Mouse (Mus musculus): Measurements from ENCODE around the gene Dlgap3. TPM values are rescaled to one million over a fixed set of nuclear protein-coding genes. Genes with fewer than 3 reads are reported as not detected.

Dlgap3 gene
- polyA plus RNA-seq (2015; fragmentation: Nextera tagmentation; extraction: Ambion mirVana) = 0.69 and 0.70 TPM in 2 replicates

- H3K36me3 ChIP-seq = no peaks in the 10 kb centered on the region
- H3K9me3 ChIP-seq (replicated peaks) = no peaks in the 10 kb centered on the region
- peak; percentile 63 for ATAC-seq (replicated peaks; ENCODE audit: low FRiP score)
- peak within 1 kb of the TSS; percentile 100 for H3K4me2 ChIP-seq
- H3K27ac ChIP-seq = no peak within 1 kb of the TSS
- H3K9ac ChIP-seq = peak within 1 kb of the TSS; percentile 60
- peak within 1 kb of the TSS; percentile 73 for H3K4me3 ChIP-seq (replicated peaks)
- peaks cover 86% of the 10 kb centered on the region for H3K27me3 ChIP-seq
- H3K4me1 ChIP-seq = peaks cover 27% of the 10 kb centered on the region
- WGBS = under 1% methylated on average over 42 of the region's 67 CpGs
Measured at GRCm38 (mm10) chr4:127168914-127169345, at the start of gene Dlgap3. TSS of gene Dlgap3 (plus strand) at chr4:127169204.

DNA sequence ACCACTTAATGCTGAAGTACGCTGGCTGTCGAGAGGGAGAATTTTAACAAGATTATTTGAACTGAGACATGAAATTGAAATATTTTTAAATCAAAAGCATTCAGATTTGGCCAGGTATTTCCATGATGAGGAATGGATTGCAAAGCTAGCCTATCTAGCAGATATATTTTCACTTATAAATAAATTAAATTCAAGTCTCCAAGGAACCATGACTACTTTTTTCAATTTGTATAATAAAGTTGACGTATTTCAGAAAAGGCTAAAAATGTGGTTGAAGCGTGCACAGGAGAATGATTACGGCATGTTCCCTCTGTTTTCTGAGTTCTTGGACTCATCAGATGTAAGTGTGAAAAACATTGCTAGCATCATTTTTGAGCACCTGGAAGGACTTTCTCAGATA is 45.6 kb upstream of the Dlgap3 start, which contains the start of gene Tmem35b:
Gene Tmem35b, plus strand, starts transcription at position 301 of the 400 bp plus-strand sequence.
- Histone ChIP-seq H3K9ac (no peak within 1 kb of the TSS), H3K27me3 (no peaks in the 10 kb centered on the region), H3K4me2 (no peak within 1 kb of the TSS), H3K4me1 (peaks cover 9% of the 10 kb centered on the region), H3K9me3 (replicated peaks) (no peaks in the 10 kb centered on the region), H3K27ac (no peak within 1 kb of the TSS), H3K4me3 (replicated peaks) (no peak within 1 kb of the TSS), H3K36me3 (peaks cover 6% of the 10 kb centered on the region; the same call in 1 of the 2 replicates)
- ATAC-seq (replicated peaks; ENCODE audit: low FRiP score) = no peak
- 96% methylated on average over 5 of the region's 5 CpGs for WGBS

- Histone ChIP-seq H3K4me3 (replicated peaks) (no peak overlapping the region), H3K36me3 (peaks cover 15% of the 10 kb centered on the region; the same call in 1 of the 2 replicates), H3K4me1 (peaks cover 9% of the 10 kb centered on the region), H3K4me2 (no peak overlapping the region), H3K9ac (no peak overlapping the region), H3K27ac (no peak overlapping the region), H3K9me3 (replicated peaks) (no peaks in the 10 kb centered on the region), H3K27me3 (no peaks in the 10 kb centered on the region)
- 90% methylated on average over 1 of the region's 1 CpGs for WGBS
- no peak for ATAC-seq (replicated peaks; ENCODE audit: low FRiP score)
Measured at GRCm38 (mm10) chr4:127124331-127124730, 44.7 kb upstream of the Dlgap3 start.

DNA sequence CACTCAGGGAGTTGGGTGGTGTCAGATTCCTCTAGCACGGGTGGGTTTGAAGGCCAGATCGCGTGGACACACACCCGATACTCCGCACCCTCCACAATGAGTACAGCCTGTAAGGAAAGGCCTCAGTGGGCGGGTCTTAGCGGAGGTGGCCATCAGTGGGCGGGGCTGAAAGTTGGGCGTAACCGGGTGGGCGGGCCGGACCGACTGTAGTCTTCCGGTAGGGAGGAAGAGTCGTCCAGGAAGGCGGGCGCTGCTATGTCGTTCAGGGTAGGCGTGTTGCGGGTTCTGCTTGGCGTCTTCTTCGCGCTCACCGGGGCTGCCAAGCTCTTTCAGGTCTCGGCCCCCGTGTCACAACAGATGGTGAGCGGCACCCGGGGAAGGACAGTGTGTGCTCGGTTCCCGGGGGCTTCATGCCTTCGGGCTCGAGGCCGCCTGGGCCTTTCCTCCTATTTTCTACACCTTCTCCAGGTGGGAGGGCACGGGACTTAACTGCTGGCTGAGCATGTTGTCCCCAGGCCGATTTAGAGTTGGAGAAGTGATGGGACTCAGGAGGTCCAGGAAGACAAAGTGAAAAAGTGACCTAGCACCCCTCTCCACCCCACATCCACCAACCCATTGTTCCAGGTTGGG is 43.1 kb upstream of the Dlgap3 start:
- Histone ChIP-seq H3K36me3 (peaks cover 17% of the 10 kb centered on the region; the same call in 1 of the 2 replicates), H3K9ac (peak overlapping the region; percentile 78), H3K4me3 (replicated peaks) (peak overlapping the region; percentile 70), H3K4me2 (peak overlapping the region; percentile 81), H3K27ac (peak overlapping the region; percentile 64), H3K9me3 (replicated peaks) (no peaks in the 10 kb centered on the region), H3K4me1 (peaks cover 9% of the 10 kb centered on the region), H3K27me3 (no peaks in the 10 kb centered on the region)
- WGBS = under 1% methylated on average over 35 of the region's 35 CpGs
- peak; percentile 97 for ATAC-seq (replicated peaks; ENCODE audit: low FRiP score)

- Histone ChIP-seq H3K9ac (no peak overlapping the region), H3K4me3 (replicated peaks) (no peak overlapping the region), H3K36me3 (no peaks in the 10 kb centered on the region), H3K4me1 (no peaks in the 10 kb centered on the region), H3K9me3 (replicated peaks) (no peaks in the 10 kb centered on the region), H3K27ac (no peak overlapping the region), H3K4me2 (no peak overlapping the region), H3K27me3 (no peaks in the 10 kb centered on the region)
- WGBS = 64% methylated on average over 1 of the region's 1 CpGs
- no peak for ATAC-seq (replicated peaks; ENCODE audit: low FRiP score)
Measured at GRCm38 (mm10) chr4:127134687-127135086, 34.3 kb upstream of the Dlgap3 start.

DNA sequence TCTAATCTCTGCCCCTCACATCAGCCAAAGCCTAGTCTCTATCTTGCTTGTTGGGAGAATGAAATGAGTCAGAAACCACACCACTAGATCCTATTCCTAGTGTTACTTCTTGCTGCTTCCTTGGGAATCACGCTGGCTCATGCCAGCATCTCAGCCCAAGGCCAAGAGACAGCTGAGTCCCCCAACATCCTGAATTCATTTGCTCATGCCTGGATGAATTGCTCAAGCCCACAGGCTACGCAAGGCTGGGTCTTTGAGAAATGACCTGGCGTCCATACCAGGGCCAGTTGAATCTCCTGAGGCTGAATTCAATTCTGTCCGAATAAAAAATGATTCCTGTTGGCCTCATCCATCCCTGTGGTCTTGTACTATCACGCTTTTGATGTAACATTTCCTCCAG is 31.4 kb upstream of the Dlgap3 start:
- no peak overlapping the region for H3K4me3 ChIP-seq (replicated peaks)
- H3K9ac ChIP-seq = no peak overlapping the region
- H3K4me2 ChIP-seq = no peak overlapping the region
- H3K27ac ChIP-seq = no peak overlapping the region
- no peaks in the 10 kb centered on the region for H3K36me3 ChIP-seq
- H3K27me3 ChIP-seq = no peaks in the 10 kb centered on the region
- 77% methylated on average over 5 of the region's 5 CpGs for WGBS
- no peaks in the 10 kb centered on the region for H3K9me3 ChIP-seq (replicated peaks)
- no peaks in the 10 kb centered on the region for H3K4me1 ChIP-seq
- ATAC-seq (replicated peaks; ENCODE audit: low FRiP score) = no peak

DNA sequence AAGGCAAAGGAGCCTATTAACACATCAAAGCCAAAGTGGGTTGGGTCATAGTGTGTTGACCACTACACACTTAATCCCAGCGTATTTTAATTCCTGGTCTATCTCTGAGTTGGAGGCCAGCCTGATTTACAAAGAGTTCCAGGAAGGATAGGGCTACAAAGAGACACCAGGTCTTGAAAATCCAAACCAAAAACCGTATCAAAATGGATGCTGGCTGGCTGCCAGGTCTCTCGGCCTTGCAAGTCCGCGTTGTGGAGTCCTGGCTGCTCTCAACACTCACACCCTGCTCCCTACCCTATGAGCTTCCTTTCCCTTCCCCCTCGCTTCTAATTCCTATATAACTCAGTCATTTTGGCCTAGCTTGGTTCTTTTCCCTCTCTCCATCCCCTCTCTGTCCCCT is 30.5 kb upstream of the Dlgap3 start:
- Histone ChIP-seq H3K27me3 (no peaks in the 10 kb centered on the region), H3K27ac (no peak overlapping the region), H3K4me1 (no peaks in the 10 kb centered on the region), H3K36me3 (no peaks in the 10 kb centered on the region), H3K4me3 (replicated peaks) (no peak overlapping the region), H3K4me2 (no peak overlapping the region), H3K9me3 (replicated peaks) (no peaks in the 10 kb centered on the region), H3K9ac (no peak overlapping the region)
- no peak for ATAC-seq (replicated peaks; ENCODE audit: low FRiP score)
- 52% methylated on average over 6 of the region's 6 CpGs for WGBS

DNA sequence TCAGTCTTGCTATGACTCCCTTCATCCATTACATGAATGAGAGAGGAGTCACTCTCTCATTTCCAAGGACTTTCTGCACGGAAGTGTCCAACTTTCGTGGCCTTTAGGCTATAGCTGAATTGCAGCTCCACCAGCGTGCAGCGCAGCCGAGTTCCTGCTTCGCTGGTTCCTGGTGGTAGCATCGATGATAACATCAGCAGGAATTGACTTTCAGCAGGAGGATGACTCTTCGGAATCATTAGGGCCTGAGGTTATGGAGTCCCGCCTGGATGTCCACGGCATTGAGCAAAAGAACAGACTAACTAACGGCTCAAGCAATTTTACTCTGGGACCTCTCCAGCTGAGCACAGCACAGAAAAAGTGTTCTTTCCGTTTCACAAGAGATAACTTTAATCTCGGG is 19.0 kb upstream of the Dlgap3 start:
- H3K9me3 ChIP-seq (replicated peaks) = no peaks in the 10 kb centered on the region
- H3K36me3 ChIP-seq = no peaks in the 10 kb centered on the region
- H3K4me2 ChIP-seq = no peak overlapping the region
- no peaks in the 10 kb centered on the region for H3K27me3 ChIP-seq
- no peak overlapping the region for H3K9ac ChIP-seq
- no peak for ATAC-seq (replicated peaks; ENCODE audit: low FRiP score)
- H3K4me1 ChIP-seq = no peaks in the 10 kb centered on the region
- 78% methylated on average over 13 of the region's 13 CpGs for WGBS
- H3K27ac ChIP-seq = no peak overlapping the region
- H3K4me3 ChIP-seq (replicated peaks) = no peak overlapping the region

DNA sequence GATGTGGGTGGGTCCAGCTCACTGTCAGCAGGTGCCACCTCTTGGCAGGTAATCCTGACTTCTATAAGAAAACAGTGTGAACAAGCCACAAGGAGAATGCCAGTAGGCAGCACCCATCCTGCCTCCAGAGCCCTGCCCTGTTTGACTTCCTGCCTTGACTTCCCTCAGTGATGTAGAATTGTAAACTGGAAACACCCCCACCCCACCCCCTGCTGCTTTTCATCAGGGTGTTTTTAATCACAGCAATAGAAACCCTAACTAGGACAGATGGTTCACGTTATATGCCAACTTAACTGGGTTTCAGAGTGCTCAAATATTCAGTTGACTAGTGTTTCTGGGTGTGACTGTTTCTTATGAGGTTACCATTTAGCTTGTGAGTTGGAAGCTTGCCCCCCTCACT is 15.7 kb upstream of the Dlgap3 start:
- H3K9ac ChIP-seq = no peak overlapping the region
- 60% methylated on average over 1 of the region's 1 CpGs for WGBS
- no peak overlapping the region for H3K4me3 ChIP-seq (replicated peaks)

GRCm38 (mm10) chr4:127155757-127156156 is 13.2 kb upstream of the Dlgap3 start:
- H3K9ac ChIP-seq = no peak overlapping the region
- H3K27me3 ChIP-seq = no peaks in the 10 kb centered on the region
- H3K36me3 ChIP-seq = no peaks in the 10 kb centered on the region
- no peak for ATAC-seq (replicated peaks; ENCODE audit: low FRiP score)
- H3K4me1 ChIP-seq = no peaks in the 10 kb centered on the region
- H3K4me2 ChIP-seq = no peak overlapping the region
- 66% methylated on average over 5 of the region's 5 CpGs for WGBS
- H3K27ac ChIP-seq = no peak overlapping the region
- H3K4me3 ChIP-seq (replicated peaks) = no peak overlapping the region
- no peaks in the 10 kb centered on the region for H3K9me3 ChIP-seq (replicated peaks)

More for the DNA sequence above, 15.7 kb upstream of the Dlgap3 start:
- Histone ChIP-seq H3K27me3 (no peaks in the 10 kb centered on the region), H3K4me2 (no peak overlapping the region), H3K27ac (no peak overlapping the region), H3K4me1 (no peaks in the 10 kb centered on the region), H3K36me3 (no peaks in the 10 kb centered on the region), H3K9me3 (replicated peaks) (no peaks in the 10 kb centered on the region)
- ATAC-seq (replicated peaks; ENCODE audit: low FRiP score) = no peak

DNA sequence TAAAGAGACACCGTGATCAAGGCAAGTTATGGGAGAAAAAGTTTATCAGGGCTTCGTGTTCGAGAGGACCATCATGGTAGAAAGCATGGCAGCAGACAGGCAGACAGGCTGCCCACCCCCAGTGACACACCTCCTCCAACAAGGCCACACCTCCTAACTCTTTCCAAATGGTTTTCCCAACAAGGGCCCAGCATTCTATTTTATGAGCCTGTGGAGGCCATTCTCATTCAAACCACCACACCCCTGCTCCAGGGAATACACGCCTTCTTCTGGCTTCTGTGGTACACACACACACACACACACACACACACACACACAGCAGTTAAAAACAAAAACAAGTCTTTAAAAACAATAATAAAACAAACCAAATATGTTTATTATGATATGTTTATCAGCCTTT is 11.3 kb upstream of the Dlgap3 start:
- H3K4me3 ChIP-seq (replicated peaks) = no peak overlapping the region
- no peak overlapping the region for H3K9ac ChIP-seq
- no peak overlapping the region for H3K4me2 ChIP-seq
- no peak overlapping the region for H3K27ac ChIP-seq
- H3K27me3 ChIP-seq = 0 out of 2 replicates have a peak, but pooled peaks cover 2% of the 10 kb centered on the region
- H3K9me3 ChIP-seq (replicated peaks) = no peaks in the 10 kb centered on the region
- H3K36me3 ChIP-seq = no peaks in the 10 kb centered on the region
- ATAC-seq (replicated peaks; ENCODE audit: low FRiP score) = no peak
- H3K4me1 ChIP-seq = no peaks in the 10 kb centered on the region
- WGBS = 87% methylated on average over 4 of the region's 4 CpGs

DNA sequence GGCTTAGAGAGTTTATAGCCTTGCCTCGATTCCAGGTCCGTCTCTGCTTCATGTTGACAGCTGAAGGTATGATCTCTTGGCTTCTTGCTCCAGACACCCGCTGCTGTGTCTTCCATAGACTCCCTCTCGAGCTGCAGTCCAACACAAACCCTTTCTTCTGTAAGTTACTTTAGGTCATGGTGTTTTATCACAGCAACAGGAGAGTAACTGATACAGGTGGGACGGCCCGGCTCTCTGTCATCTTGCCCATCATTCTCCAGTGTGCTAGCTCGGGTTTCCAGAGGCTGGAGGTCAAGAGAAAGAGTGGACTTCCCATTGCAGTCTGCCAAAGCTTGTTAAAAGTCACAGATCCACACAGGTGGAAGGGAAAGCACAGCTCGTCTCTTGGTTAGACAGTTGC is 5.1 kb upstream of the Dlgap3 start:
- H3K4me3 ChIP-seq (replicated peaks) = no peak overlapping the region
- WGBS = 50% methylated on average over 8 of the region's 8 CpGs
- ATAC-seq (replicated peaks; ENCODE audit: low FRiP score) = no peak

GRCm38 (mm10) chr4:127167096-127167495 is 1.9 kb upstream of the Dlgap3 start:
- H3K9ac ChIP-seq = no peak overlapping the region
- H3K4me3 ChIP-seq (replicated peaks) = no peak overlapping the region
- peaks cover 20% of the 10 kb centered on the region for H3K4me1 ChIP-seq
- ATAC-seq (replicated peaks; ENCODE audit: low FRiP score) = no peak
- no peak overlapping the region for H3K4me2 ChIP-seq
- no peak overlapping the region for H3K27ac ChIP-seq
- no peaks in the 10 kb centered on the region for H3K36me3 ChIP-seq
- no peaks in the 10 kb centered on the region for H3K9me3 ChIP-seq (replicated peaks)
- 74% methylated on average over 5 of the region's 5 CpGs for WGBS
- H3K27me3 ChIP-seq = peaks cover 80% of the 10 kb centered on the region

More for the DNA sequence above, 5.1 kb upstream of the Dlgap3 start:
- H3K27ac ChIP-seq = no peak overlapping the region
- no peaks in the 10 kb centered on the region for H3K36me3 ChIP-seq
- H3K4me1 ChIP-seq = peaks cover 11% of the 10 kb centered on the region
- no peaks in the 10 kb centered on the region for H3K9me3 ChIP-seq (replicated peaks)
- H3K4me2 ChIP-seq = no peak overlapping the region
- no peak overlapping the region for H3K9ac ChIP-seq
- peaks cover 51% of the 10 kb centered on the region for H3K27me3 ChIP-seq

All from kidney, embryonic 15.5 days (tissue).